Mouse (Mus musculus) heart, postnatal 10 days (tissue): Measurements from ENCODE around the gene Smug1. TPM values are rescaled to one million over a fixed set of nuclear protein-coding genes. Genes with fewer than 3 reads are reported as not detected.

Source experiments
- DNase-seq, 2 experiments: peaks; one replicate each; pipeline ENCODE4 v3.0.0; 2021
- intact Hi-C: fragments of 180-260 bp; cut with DNase I; formaldehyde crosslinking; loops from one replicate; pipeline ENCODE4 v1.15.1; 2025
- total RNA-seq, 2 experiments: library from RNA; stranded (reverse); gene quantifications; 2 replicates each; pipeline ENCODE4 v1.2.3; 2021

Smug1 gene
- total RNA-seq, 2 experiments from 2014 or later, result 13.7 to 16.1 TPM

DNA sequence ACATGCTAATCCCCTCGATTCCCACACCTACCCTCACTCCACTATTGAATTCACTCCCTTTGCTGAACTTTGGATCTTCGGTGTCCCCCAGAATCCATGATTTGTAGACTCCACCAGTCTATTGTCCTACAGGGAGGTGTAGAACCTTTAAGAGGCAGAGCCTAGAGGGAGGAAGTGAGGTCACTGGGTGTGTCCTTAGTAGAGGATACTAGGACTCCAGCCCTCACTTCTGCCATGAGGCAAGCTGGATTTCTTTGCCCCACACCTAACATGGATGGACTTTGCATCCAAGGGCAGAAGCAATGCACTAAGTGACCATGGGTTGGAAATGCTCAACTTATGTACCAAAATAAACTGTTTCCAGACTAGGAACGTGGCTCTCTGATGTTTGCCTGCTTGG lies 14.5 kb downstream of the Smug1 start:
- intact Hi-C loops, result no loop called here
- no peak for DNase-seq

GRCm38 (mm10) chr15:103147779-103148178 lies 19.1 kb downstream of the Smug1 start:
- no peak for DNase-seq
- intact Hi-C loops, result no loop called here

- intact Hi-C loops, result no loop called here
- no peak for DNase-seq
These were observed 19.5 kb downstream of the Smug1 start for GRCm38 (mm10) chr15:103147422-103147690.

DNA sequence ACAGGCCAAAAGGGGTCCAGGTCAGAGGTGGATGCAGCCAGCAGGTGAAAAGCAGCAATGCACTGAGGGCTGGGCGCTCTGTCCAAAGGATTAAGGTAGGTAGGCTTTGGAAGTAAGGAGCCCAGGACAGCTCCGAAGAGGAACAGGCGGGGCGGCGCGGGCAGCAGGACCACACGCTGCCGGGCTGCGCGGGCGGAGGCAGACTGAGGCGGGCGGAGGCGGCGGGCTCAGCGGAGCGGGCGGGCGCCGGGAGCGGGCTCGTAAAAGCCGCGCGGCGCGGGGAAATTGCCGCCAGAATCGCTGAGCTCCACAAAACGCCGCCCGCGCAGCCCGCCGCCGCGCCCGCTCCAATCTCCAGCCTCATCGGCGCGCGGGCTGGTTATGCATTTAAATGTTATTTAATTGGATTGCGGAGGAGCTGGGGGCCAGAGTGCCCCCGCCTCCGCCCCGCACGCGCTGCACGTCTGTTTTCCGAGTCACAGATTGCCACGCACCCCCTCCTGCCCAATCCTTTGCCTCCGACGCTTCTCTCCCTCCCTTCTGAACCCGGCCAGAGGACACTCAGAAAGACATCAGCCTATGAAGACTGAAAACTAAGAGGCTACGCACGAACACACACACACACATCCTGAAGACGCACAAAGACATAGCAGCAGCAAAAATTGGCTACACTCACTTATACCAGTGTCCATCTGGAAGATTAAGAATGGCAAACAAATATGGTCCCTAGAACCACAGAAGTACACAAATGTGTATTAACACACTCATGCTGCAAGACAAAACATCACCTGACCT lies 20.1 kb downstream of the Smug1 start:
- intact Hi-C loops, result no loop called here
- DNase-seq, result peak in 1 of 2 experiments; percentile 22

DNA sequence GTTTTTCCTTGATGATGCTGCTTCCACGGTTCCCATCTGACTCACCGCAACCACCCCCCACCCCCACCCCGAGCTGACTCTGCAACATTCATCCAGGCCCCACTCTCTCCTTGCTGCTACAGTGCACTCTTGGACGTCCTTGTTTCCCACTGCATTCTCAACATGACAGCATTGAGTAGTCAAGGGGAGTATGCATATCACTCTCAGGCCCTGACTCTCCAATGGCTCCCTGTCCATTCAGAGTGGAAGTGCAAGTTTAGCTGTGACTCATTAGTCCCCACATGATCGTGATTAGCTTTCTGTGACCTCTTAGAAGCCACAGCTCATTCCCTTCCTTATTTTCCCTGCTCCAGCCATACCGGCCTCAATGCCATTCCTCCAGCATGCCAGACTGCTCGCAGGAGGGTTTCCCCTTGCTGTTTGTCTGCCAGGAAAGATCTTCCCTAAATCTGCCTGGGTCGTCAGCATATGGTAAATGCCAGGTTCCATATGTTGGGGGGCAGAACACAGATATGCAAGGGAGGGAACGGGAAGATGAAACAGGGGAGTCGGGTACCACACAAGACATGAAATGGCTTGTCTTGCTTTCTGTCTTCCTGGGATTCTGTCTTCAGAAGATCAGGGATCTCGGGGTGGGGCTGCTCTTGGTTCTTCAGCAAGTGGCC lies 21.1 kb downstream of the Smug1 start:
- intact Hi-C loops, result no loop called here
- DNase-seq, result no peak

- intact Hi-C loops, result no loop called here
These were observed 22.7 kb downstream of the Smug1 start for GRCm38 (mm10) chr15:103144176-103144575.

GRCm38 (mm10) chr15:103135431-103135947 lies 31.4 kb downstream of the Smug1 start:
- intact Hi-C loops, result no loop called here
- DNase-seq, result peak; percentile 50 to 55

More at GRCm38 (mm10) chr15:103144176-103144575, 22.7 kb downstream of the Smug1 start:
- no peak for DNase-seq

GRCm38 (mm10) chr15:103134277-103135086 lies 32.4 kb downstream of the Smug1 start:
- DNase-seq, result peak in 1 of 2 experiments; percentile 16
- intact Hi-C loops, result loop anchor here (5.0 kb wide), 1 partner anchor 122 kb away; no protein-coding TSS in a partner anchor

DNA sequence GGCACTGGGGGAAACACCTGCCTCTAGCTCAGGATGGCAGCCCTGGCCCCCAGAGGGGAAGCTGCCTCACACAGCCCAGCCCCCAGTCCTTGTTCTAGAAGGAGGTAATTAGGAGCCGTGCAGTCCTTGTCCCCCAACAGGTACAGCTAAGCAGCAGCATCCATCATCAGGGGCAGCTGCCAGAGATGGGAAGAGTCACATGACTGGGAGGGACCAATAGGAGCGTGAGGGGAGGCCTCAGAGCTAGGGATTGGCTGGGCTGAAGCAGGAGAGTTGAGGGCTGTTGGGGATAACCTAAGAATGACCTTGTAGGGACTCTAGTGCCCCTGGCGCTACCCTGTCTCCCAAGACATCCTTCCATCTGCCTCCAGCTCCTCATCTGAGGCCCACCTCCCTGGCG lies 33.1 kb downstream of the Smug1 start:
- intact Hi-C loops, result loop anchor here (5.0 kb wide), 1 partner anchor 121 kb away; no protein-coding TSS in a partner anchor
- DNase-seq, result no peak

GRCm38 (mm10) chr15:103130729-103131128 lies 36.2 kb downstream of the Smug1 start:
- intact Hi-C loops, result loop anchor here (5.0 kb wide), 1 partner anchor 118 kb away; no protein-coding TSS in a partner anchor
- peak in 1 of 2 experiments; percentile 42 for DNase-seq

DNA sequence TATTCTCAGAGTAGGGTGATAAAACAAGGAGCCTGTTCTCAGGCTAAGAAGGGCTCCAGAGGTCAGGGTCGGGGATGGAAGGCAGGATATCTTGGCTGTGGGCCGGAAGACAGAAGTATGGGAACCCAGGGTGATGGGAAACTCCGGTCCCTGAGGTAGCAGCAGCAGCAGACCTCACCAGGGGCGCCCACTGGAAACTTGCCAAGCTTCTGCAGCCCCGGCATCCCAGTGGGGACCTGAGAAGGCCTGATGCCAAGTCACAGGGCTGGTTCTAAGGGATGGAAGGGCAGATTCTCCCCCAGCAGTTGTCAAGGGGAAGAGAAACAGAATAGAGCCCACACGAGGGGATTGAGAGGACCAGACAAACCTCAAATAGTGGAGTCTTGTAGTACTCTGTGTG lies 37.6 kb downstream of the Smug1 start:
- intact Hi-C loops, result no loop called here
- no peak for DNase-seq

DNA sequence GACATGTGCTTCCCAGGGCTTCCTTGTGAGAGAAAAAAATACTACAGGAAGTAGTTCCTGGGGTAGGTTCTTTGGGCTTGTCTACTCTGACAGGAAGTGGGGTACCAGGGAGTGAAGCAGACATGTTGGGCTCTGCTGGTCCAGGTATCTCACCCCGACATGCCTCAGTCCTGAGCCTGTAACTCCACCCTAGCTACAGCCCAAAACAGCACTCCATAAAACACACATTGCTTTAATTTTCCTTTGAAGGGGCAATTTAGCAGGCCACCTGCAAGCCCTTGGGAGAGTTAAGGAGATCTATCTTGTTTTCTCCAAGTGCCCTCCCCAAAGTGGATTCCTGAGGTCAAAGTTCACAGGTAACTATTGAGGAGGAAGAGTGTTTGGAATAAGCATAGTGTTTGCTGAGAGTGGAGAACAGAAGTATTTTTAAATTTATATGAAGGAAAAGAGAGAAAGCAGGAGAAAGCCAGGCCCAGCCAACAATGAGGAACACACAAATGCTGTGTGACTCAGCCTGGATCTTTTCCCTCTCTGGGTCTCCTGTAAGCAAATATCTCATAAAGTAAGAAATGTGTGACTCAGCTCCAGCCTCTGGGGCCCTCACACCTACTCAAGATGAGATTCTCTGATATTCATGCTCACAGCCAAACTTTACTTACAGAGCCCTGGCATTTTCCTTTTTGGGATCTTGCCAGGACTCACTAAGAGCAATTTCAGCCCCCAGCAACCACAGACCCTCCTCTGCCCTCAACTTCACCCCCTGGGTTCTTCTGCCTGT lies 38.6 kb downstream of the Smug1 start:
- no peak for DNase-seq
- intact Hi-C loops, result no loop called here

DNA sequence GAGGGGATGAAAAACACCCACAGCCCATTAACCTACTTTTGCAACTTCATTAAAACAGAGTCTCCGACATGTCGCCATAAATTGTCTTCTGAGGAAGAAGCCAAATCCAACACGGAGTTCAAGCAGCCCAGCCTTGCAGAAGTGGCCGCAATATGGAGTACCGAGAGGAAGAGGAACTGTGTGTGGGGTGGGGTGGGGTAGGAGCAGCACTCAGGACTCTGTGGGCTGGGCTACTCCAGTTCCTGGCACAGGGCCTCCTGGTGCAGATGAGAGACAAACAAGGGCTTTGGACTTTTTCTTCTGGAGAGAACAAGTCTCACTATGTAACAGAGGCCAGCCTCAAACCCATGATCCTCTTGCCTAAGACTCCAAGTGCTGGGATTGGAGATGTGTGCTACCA lies 40.9 kb downstream of the Smug1 start:
- DNase-seq, result no peak
- intact Hi-C loops, result no loop called here

- intact Hi-C loops, result no loop called here
These were observed 42.6 kb downstream of the Smug1 start for GRCm38 (mm10) chr15:103124254-103124653.

GRCm38 (mm10) chr15:103123343-103123742 lies 43.5 kb downstream of the Smug1 start:
- intact Hi-C loops, result no loop called here
- DNase-seq, result no peak

More at GRCm38 (mm10) chr15:103124254-103124653, 42.6 kb downstream of the Smug1 start:
- DNase-seq, result no peak

DNA sequence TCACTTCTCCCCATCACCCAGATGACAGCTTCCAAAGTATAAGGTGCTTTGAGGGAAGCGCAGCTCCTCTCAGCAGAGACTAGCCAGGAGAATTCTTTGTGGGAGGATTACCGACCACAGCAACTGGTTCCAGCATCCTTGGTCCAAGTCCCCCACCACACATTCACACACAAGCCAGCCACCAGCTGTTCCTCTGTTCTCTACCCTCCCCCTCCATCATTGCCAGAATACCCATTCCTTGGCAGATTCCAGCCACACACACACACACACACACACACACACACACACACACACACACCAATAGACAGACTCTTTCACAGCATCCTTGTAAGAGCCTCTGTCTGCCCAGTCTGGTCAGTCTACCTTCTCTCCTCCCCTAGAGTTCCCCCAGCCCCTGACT lies 44.5 kb downstream of the Smug1 start:
- no peak for DNase-seq
- intact Hi-C loops, result no loop called here

- intact Hi-C loops, result no loop called here
- peak; percentile 63 to 68 for DNase-seq
These were observed 45.5 kb downstream of the Smug1 start for GRCm38 (mm10) chr15:103121416-103121815.

- intact Hi-C loops, result no loop called here
- no peak for DNase-seq
These were observed 46.3 kb downstream of the Smug1 start for GRCm38 (mm10) chr15:103120594-103120993.

DNA sequence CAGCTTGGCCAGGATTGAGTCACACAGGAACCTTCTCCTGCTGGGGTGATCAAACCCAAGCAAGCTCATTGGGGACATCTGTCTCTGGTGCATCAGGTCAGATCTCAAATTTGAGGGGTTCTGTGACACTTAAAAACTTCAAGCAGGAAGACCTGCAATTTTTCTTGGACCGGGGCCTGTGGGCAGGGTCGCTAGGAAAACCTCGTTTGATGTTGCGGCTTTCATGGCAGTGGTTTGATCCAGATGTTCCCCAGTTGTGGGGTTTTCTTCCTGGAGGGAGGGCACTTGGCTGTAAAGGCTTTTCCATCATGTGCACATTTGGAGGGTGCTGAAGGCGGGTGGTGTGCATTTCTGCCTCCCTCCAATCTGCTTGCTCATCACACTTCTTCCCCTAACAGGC lies 51.2 kb downstream of the Smug1 start:
- no peak for DNase-seq
- intact Hi-C loops, result no loop called here

- intact Hi-C loops, result no loop called here
- peak in 1 of 2 experiments; percentile 20 for DNase-seq
These were observed 51.6 kb downstream of the Smug1 start for GRCm38 (mm10) chr15:103115256-103115655.
